Mouse (Mus musculus) erythroblast, embryonic 14.5 days (primary cell): ENCODE results near the gene Lhfpl3. TPM values are rescaled to one million over a fixed set of nuclear protein-coding genes. Genes with fewer than 3 reads are reported as not detected.
"Not testable (repeated sequence)": the region's sequence is repeated elsewhere in the genome, so short reads cannot be mapped to it uniquely, and the experiment has no call there.

Experiments used
- H3K27me3 ChIP-seq: 2 replicates; pipeline ENCODE4 v1.6.1; 2012; ENCODE audit warnings: inconsistent platforms; ENCODE audit not compliant: control insufficient read depth
- H3K36me3 ChIP-seq: 2 replicates; pipeline ENCODE4 v1.6.1; 2012; ENCODE audit warnings: mild to moderate bottlenecking, inconsistent platforms; ENCODE audit not compliant: control insufficient read depth
- H3K4me1 ChIP-seq: 2 replicates; pipeline ENCODE4 v1.6.1; 2012; ENCODE audit warnings: inconsistent platforms; ENCODE audit not compliant: control insufficient read depth
- H3K4me3 ChIP-seq: replicated peaks from 2 replicates; pipeline ENCODE3; 2012; ENCODE audit warnings: moderate library complexity, mild to moderate bottlenecking, inconsistent platforms
- H3K9me3 ChIP-seq: 2 replicates; pipeline ENCODE4 v1.6.1; 2012; ENCODE audit warnings: low read length, inconsistent platforms, mixed read lengths; ENCODE audit not compliant: control insufficient read depth
- GATA1 ChIP-seq: IDR thresholded peaks from 2 replicates; pipeline ENCODE4 v1.6.1; 2012; ENCODE audit warnings: low read length, inconsistent platforms, mixed read lengths
- TAL1 ChIP-seq: IDR thresholded peaks from 3 replicates; pipeline ENCODE4 v1.6.1; 2012; ENCODE audit warnings: low read length, inconsistent platforms, mixed read lengths
- polyA plus RNA-seq: library from polyadenylated mRNA; stranded (reverse); fragments of >175 nt; gene quantifications from 2 replicates; pipeline ENCODE4 v1.2.3, GENCODE M21; 2012

Lhfpl3 gene
- not detected in 2 replicates for polyA plus RNA-seq

GRCm38 (mm10) chr5:22745885-22746532, at the start of gene Lhfpl3:
TSS of gene Lhfpl3 (plus strand) at chr5:22746059.
- no peaks in the 10 kb centered on the region for H3K36me3 ChIP-seq
- H3K4me3 ChIP-seq = no peak within 1 kb of the TSS
- H3K27me3 ChIP-seq = peaks cover 36% of the 10 kb centered on the region
- TF ChIP-seq GATA1 = no peak
- TF ChIP-seq TAL1 = no peak
- no peaks in the 10 kb centered on the region for H3K9me3 ChIP-seq
- H3K4me1 ChIP-seq = no peaks in the 10 kb centered on the region

- not testable (repeated sequence) for H3K9me3 ChIP-seq, H3K4me3 ChIP-seq, H3K27me3 ChIP-seq, H3K36me3 ChIP-seq, H3K4me1 ChIP-seq
Observed at GRCm38 (mm10) chr5:22706271-22706670, 39.6 kb upstream of the Lhfpl3 start.

GRCm38 (mm10) chr5:22745529-22745884, 352 bp upstream of the Lhfpl3 start:
- peaks cover 36% of the 10 kb centered on the region for H3K27me3 ChIP-seq
- no peaks in the 10 kb centered on the region for H3K36me3 ChIP-seq
- TF ChIP-seq GATA1 (no peak), TAL1 (no peak)
- no peaks in the 10 kb centered on the region for H3K4me1 ChIP-seq
- H3K9me3 ChIP-seq = no peaks in the 10 kb centered on the region
- H3K4me3 ChIP-seq = no peak overlapping the region

- Histone ChIP-seq H3K27me3 (peaks cover 36% of the 10 kb centered on the region), H3K4me3 (no peak overlapping the region), H3K4me1 (no peaks in the 10 kb centered on the region), H3K36me3 (no peaks in the 10 kb centered on the region), H3K9me3 (no peaks in the 10 kb centered on the region)
- TF ChIP-seq GATA1 (no peak), TAL1 (no peak)
Observed at GRCm38 (mm10) chr5:22746533-22747021, 718 bp downstream of the Lhfpl3 start.

- no peaks in the 10 kb centered on the region for H3K9me3 ChIP-seq
- H3K4me1 ChIP-seq = no peaks in the 10 kb centered on the region
- no peaks in the 10 kb centered on the region for H3K36me3 ChIP-seq
- no peak for TF ChIP-seq TAL1
- no peak for TF ChIP-seq GATA1
- H3K4me3 ChIP-seq = no peak overlapping the region
- H3K27me3 ChIP-seq = peaks cover 36% of the 10 kb centered on the region
Observed at GRCm38 (mm10) chr5:22747305-22747704, 1.4 kb downstream of the Lhfpl3 start.

GRCm38 (mm10) chr5:22757261-22757660, 11.4 kb downstream of the Lhfpl3 start:
- no peaks in the 10 kb centered on the region for H3K27me3 ChIP-seq
- no peaks in the 10 kb centered on the region for H3K36me3 ChIP-seq
- H3K4me1 ChIP-seq = no peaks in the 10 kb centered on the region
- H3K9me3 ChIP-seq = no peaks in the 10 kb centered on the region
- no peak for TF ChIP-seq GATA1
- no peak for TF ChIP-seq TAL1
- no peak overlapping the region for H3K4me3 ChIP-seq

- H3K4me3 ChIP-seq = no peak overlapping the region
- no peaks in the 10 kb centered on the region for H3K27me3 ChIP-seq
- H3K4me1 ChIP-seq = no peaks in the 10 kb centered on the region
- H3K36me3 ChIP-seq = no peaks in the 10 kb centered on the region
- TF ChIP-seq TAL1 (no peak), GATA1 (no peak)
- no peaks in the 10 kb centered on the region for H3K9me3 ChIP-seq
Observed at GRCm38 (mm10) chr5:22770726-22771125, 24.9 kb downstream of the Lhfpl3 start.

GRCm38 (mm10) chr5:22795361-22795760, 49.5 kb downstream of the Lhfpl3 start:
- TF ChIP-seq GATA1 (no peak), TAL1 (no peak)
- Histone ChIP-seq H3K4me1 (no peaks in the 10 kb centered on the region), H3K4me3 (no peak overlapping the region), H3K36me3 (no peaks in the 10 kb centered on the region), H3K27me3 (no peaks in the 10 kb centered on the region), H3K9me3 (no peaks in the 10 kb centered on the region)

- no peaks in the 10 kb centered on the region for H3K36me3 ChIP-seq
- TF ChIP-seq TAL1 (no peak), GATA1 (no peak)
- no peak overlapping the region for H3K4me3 ChIP-seq
- no peaks in the 10 kb centered on the region for H3K27me3 ChIP-seq
- no peaks in the 10 kb centered on the region for H3K9me3 ChIP-seq
- H3K4me1 ChIP-seq = no peaks in the 10 kb centered on the region
Observed at GRCm38 (mm10) chr5:22813426-22813825, 67.6 kb downstream of the Lhfpl3 start.
